Mouse (Mus musculus) liver, embryonic 14.5 days (tissue): ENCODE data around the gene Akt3.

Experiments
- CTCF ChIP-seq: IDR thresholded peaks from 2 replicates; pipeline ENCODE4 v1.5.1; 2016; ENCODE audit warnings: antibody characterized with exemption, low read depth, control low read depth
- EP300 ChIP-seq: IDR thresholded peaks from 2 replicates; pipeline ENCODE4 v1.6.1; 2016; ENCODE audit warnings: antibody characterized with exemption, low read depth

DNA sequence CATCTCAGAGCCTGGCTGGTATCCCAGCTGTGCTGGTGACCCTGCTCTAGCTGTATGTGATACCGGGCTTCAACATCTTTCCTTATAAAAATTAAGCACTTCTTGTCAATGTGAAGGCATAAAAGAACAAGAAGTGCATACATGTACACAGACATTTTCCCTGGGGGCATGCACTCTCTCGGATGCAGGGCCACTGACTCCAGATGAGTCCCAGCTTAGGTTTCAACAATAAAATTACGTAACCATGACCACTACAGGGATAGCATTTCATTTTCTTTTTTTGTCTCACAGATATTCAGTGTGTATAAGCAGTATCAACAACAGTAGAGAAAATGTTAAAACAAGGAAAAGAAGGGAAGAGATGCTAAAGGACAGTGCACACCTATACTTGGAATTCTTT is 227.3 kb downstream of the Akt3 start:
- no peak for TF ChIP-seq CTCF
- TF ChIP-seq EP300: no peak
